Mouse (Mus musculus) myocyte (in vitro differentiated cells): ENCODE data around the gene Tmem151b.

Experiments
- CEBPB ChIP-seq: IDR thresholded peaks from 2 replicates; pipeline ENCODE4 v1.6.1; 2011; ENCODE audit warnings: mild to moderate bottlenecking, moderate library complexity; ENCODE audit not compliant: poor library complexity, insufficient read depth, severe bottlenecking
- E2F4 ChIP-seq: IDR thresholded peaks from one replicate; pipeline ENCODE4 v1.6.1; 2011; ENCODE audit warnings: mild to moderate bottlenecking, control low read depth, moderate library complexity; ENCODE audit not compliant: insufficient read depth
- MAX ChIP-seq: IDR thresholded peaks from one replicate; pipeline ENCODE4 v1.6.1; 2011; ENCODE audit warnings: low read depth, mild to moderate bottlenecking, control low read depth
- POLR2A ChIP-seq: IDR thresholded peaks from one replicate; pipeline ENCODE4 v1.6.1; 2011; ENCODE audit warnings: low read depth, mild to moderate bottlenecking, control low read depth, moderate library complexity; ENCODE audit not compliant: insufficient read length
- POLR2AphosphoS2 ChIP-seq: IDR thresholded peaks from one replicate; pipeline ENCODE4 v1.6.1; 2011; ENCODE audit warnings: low read depth, control low read depth; ENCODE audit not compliant: insufficient read length
- REST ChIP-seq: IDR thresholded peaks from one replicate; pipeline ENCODE4 v1.6.1; 2011; ENCODE audit warnings: mild to moderate bottlenecking, control low read depth, moderate library complexity; ENCODE audit not compliant: insufficient read depth, insufficient read length
- TCF12 ChIP-seq: IDR thresholded peaks from one replicate; pipeline ENCODE4 v1.6.1; 2011; ENCODE audit warnings: mild to moderate bottlenecking, control low read depth; ENCODE audit not compliant: poor library complexity, insufficient read depth, severe bottlenecking
- TCF3 ChIP-seq: IDR thresholded peaks from one replicate; pipeline ENCODE4 v1.6.1; 2011; ENCODE audit warnings: low read depth, control low read depth; ENCODE audit not compliant: insufficient read length
- USF1 ChIP-seq: IDR thresholded peaks from one replicate; pipeline ENCODE4 v1.6.1; 2011; ENCODE audit warnings: low read depth, mild to moderate bottlenecking, control low read depth, moderate library complexity

GRCm38 (mm10) chr17:45544873-45545277 lies 4.6 kb downstream of the Tmem151b start:
- TF ChIP-seq CEBPB (no peak), POLR2A (no peak), E2F4 (no peak), USF1 (no peak), TCF3 (no peak), MAX (no peak), REST (no peak), TCF12 (no peak), POLR2AphosphoS2 (no peak)
